Mouse (Mus musculus) right cerebral cortex, postnatal 4 days (tissue): ENCODE results near the gene Hivep1.

Experiments
- DNase-seq: peaks from one replicate; pipeline ENCODE4 v3.0.0-alpha.2; 2022

The Hivep1 gene

GRCm38 (mm10) chr13:42076751-42077302 lies 25.0 kb downstream of the Hivep1 start:
- no peak for DNase-seq

- no peak for DNase-seq
Measured at GRCm38 (mm10) chr13:42077629-42078028, 25.8 kb downstream of the Hivep1 start.

- DNase-seq = no peak
Measured at GRCm38 (mm10) chr13:42080131-42080916, 28.5 kb downstream of the Hivep1 start.

GRCm38 (mm10) chr13:42088339-42088738 lies 36.5 kb downstream of the Hivep1 start:
- no peak for DNase-seq

DNA sequence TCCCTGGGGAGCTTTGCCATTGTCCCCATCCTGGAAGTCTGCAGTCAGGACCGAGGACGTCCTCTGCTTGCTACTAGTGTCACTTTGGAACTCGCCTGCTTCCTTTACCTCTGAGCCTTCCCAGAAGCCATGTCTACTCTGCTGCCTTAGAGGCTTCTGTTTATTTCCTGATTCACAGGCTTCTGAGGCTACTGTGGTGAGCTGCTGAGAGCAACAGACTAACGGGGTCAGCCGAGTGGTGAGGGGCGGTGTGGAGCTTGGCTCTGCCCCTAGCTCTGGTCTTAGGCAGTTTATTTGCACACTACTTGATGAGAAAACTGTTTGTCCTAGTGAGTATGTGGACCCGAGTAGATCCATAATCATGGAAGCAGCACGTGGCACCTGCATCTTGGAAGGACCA lies 37.2 kb downstream of the Hivep1 start:
- no peak for DNase-seq

- no peak for DNase-seq
Measured at GRCm38 (mm10) chr13:42090751-42091150, 38.9 kb downstream of the Hivep1 start.

DNA sequence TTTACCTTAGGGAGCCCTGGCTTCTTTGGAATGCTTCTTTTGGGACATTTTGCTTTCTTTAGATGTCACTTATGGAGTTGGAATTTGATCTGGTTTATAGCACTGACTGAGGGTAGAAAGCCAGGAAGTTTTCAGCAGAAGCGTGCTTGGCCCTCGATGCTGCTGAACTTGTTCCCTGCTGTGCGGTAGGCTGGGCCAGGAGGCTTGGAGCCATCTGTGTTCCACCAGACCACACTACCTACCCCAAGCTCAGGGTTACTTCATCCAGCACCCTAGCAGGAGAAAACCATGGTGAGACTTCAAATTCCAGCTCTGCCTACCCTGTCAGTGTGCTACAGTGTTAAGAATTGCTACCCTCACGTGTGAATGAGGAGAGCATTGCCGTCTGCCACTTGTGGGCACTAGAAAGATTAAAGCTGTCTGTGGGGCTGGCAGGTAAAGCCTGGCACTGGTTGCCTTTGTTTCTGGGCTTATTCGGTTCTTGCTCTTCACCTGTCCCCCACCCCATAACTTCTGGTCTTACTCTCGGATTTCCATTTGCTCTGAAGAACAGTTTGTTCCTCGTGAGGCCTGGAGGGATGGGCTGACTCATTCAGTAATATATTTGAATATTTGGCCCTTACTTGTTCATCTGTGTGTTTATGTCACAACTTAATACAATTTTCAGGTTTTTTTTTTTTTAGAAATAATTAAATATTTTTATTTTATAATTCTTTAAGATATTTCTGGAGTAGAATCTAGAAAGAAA lies 40.7 kb downstream of the Hivep1 start:
- DNase-seq = no peak

- DNase-seq = no peak
Measured at GRCm38 (mm10) chr13:42093268-42094042, 41.6 kb downstream of the Hivep1 start.

- no peak for DNase-seq
Measured at GRCm38 (mm10) chr13:42095826-42096515, 44.1 kb downstream of the Hivep1 start.

DNA sequence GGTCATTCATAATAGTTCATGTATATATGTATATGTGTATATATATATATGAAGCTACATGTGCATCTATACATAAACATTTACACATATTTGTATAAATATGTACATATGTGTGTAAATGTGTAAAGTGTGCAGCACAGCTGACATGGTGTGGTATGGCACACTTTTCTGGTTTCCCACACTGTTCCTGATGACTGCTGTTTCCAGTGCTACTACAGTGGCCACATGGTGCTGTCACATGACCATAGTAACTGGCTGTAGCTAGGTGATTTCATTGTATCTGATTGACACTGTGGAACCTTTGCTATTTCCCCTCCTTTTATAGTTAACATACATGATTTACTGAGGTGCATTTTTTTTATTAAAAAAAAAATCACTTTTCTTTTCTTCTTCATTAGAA lies 45.3 kb downstream of the Hivep1 start:
- no peak for DNase-seq

DNA sequence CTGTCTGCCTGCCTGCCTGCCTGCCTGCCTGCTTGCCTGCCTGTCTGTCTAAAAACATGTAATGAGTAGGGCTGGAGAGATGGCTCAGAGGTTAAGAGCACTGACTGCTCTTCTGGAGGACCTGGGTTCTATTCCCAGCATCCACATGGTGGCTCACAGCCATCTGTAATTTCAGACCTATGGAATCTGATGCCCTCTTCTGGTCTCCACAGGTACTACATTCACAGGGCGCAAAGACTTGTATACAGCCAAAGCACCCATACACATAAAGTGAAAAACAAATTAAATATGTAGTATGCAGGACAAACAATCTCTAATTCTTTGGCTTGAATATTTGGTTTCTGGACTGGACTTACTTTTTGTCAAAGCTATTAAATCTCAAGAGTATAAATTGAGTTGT lies 46.7 kb downstream of the Hivep1 start:
- no peak for DNase-seq

DNA sequence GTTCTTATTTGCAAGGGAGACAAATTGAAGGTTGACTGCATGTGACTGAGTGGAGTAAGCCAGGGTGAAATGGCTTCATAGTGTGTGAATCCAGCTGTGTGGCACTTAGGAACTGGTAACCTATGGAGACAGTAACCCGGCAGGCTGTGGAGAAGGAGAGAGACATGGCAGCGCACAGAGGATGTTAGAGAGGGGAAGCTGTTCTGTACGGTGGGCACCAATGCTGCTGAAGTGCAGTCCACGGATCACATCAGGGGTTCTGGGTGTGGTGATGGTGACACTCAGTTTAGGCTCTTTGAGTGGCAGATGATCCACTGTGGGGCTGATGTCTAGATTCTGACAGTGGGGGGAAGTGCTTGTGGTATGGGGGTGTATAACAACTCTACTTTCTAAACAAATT lies 47.7 kb downstream of the Hivep1 start:
- no peak for DNase-seq

GRCm38 (mm10) chr13:42101440-42102190 lies 49.8 kb downstream of the Hivep1 start:
- peak; percentile 45 for DNase-seq

DNA sequence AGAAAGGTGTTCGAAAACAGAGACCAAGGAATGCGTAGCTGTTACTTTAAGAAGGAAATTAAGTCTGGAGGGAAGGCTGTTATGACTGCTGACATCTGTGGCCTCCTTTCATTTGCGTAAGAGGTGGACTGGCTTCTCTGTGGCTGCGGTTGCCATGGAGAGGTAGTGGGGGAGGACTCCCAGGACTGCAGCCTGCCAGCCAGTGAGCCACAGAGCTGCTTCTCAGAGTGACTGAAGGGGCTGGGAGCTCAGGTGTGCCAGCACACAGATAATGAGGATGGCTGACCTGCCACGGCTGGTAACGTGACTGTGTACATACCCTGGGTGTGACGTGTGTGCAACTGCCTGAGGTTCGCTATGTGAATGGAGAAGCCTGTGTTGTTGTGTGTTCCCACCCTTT lies 51.2 kb downstream of the Hivep1 start:
- DNase-seq = peak; percentile 49

GRCm38 (mm10) chr13:42103486-42104166 lies 51.8 kb downstream of the Hivep1 start:
- DNase-seq = no peak

DNA sequence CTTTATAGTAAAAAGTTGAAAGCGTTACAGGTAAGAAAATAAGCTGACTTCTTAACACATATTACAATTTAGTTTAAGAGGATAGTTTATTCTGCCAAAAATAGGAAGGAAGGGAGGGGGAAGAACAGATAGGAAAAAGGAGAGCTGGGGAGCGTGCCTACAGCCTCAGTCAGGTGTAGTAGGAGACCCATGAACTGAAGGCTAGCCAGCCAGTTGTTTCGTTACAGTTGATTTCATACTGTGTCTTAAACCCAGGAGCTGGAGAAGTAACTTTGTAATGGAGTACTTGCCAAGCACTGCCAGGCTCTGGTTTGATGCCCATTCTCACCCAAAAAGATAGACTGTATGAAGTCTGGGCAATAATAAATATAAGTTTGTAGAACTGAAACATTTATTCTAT lies 52.5 kb downstream of the Hivep1 start:
- DNase-seq = no peak

DNA sequence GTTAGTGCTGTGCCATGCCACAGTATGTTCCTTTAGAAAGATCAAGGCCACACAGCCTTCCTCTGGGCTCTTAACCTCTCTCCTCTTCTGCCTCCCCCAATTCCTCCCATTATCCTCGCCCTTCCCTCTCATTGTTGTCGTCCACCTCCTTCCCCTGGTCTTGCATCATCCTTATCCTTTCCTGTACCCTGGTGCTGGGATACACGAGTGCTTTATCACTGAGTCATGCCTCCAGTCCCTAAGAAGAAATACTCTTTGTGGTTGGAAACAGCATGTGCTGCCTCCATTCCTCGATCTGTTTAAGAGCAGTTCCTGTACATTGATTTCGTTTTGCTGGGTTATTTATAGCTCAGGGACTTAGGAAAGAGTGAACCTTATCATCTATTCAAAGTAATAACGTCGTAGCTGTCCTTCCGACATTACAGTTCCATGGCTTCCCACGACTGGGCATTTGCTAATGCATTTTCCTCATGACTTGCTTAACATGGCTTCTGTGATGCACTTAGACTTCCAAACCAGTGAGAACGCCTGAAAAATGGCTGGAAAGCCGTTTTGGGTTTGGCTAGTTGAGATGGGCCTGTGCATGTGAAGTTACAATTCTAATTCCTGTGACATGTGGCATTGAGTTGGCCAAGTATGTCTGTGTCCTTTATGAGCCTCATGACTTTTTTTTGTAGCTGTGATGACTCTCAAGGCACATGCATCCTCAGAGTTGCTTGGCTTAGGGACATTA lies 56.8 kb downstream of the Hivep1 start:
- no peak for DNase-seq

DNA sequence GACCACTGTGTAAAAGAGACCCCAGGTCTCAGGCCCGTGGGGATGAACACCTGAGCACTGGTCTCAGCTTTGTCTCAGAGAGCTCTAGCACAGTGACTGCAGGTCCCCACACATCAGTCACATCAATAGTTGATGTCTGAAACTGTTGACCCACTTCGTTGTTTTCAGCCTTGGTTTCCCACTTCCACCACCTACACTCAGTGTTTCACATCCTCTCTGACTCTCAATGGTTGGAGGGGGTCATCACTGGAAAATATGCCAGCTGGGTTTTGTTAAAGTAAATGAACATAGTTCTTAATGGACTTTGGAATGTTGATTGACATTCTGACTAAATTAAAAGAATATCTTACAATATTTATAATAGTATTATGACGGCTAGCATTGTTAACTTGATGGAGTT lies 58.6 kb downstream of the Hivep1 start:
- no peak for DNase-seq

DNA sequence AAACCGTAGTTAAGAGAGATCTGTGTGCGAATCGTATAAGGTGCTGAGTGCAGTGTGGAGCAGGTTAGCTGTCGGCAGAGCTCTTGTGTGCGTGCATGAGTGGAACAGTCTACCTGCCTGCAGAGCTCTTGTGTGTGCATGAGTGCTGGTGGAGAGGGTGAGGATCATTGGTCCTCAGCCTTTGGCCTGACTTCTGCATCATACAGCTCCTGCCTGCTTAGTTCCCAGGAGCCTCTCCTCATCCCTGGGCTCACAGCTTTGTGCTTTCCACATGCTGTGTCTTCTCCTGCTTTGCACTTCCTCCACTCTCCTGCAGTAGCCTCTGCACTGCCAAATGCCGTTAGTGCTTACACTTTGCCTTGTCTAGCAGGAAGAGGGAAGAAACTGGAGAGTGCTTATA lies 60.2 kb downstream of the Hivep1 start:
- no peak for DNase-seq

DNA sequence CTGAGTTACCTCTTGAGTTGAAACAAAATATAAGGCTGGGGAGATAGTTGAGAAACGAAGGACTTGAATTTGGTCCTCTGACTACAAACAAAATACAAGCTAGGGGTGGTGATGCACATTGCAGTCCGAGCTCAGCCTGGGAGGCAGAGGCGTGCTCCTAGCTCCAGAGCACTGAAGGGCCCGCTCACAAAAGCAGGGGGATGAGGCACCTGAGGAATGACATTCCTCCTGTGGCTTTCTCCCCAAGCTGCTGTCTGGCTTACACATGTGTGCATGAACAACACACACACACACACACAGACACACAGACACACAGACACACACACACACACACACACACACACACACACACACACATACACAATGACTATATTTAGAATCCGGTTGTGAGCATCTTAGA lies 60.9 kb downstream of the Hivep1 start:
- no peak for DNase-seq

GRCm38 (mm10) chr13:42113601-42114000 lies 61.8 kb downstream of the Hivep1 start:
- no peak for DNase-seq
